Mouse (Mus musculus): ENCODE data around the gene Hs6st1.

Hs6st1 gene

DNA sequence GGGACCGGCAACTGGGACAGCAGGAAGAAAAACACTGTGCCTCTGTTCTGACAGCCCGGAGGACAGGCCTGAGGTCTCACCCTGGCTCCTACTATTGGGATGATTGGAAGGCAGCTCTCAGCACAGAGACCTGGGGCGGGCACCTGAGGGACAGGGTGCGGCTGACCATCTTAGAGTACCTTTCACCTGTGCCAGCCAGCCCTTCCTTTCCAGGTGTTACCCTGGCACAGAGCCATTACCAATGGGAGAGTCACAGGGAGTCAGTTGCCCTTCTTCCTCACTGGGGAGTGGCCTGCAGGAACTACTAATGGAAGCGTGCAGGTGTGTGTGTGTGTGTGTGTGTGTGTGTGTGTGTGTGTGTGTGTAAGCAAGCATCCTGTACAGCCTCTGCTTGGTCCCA is 15.4 kb downstream of the Hs6st1 start:
- no peak for DNase-seq (ENCODE audit: low read depth, low spot score)

DNA sequence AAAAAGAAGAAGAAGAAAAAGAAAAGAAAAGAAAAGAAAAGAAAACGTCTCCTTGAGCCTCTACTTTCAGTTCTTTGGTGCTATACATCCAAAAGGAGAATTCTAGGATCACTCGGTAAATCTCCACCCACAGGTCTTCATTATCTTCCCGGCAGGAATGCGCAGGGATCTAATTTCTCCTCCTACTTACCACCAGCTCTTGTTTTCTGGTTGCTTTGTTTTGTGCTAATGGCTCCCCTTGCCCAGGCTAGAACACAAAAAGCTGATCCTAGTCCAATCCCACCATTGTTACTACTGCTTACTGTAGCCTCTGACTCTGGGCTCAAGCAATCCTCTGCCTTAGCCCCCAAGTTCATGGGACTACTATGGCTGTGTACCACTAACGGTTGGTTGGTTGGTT is 16.9 kb downstream of the Hs6st1 start:
- no peak for DNase-seq (ENCODE audit: low read depth, low spot score)

GRCm38 (mm10) chr1:36088367-36088766 is 20.2 kb downstream of the Hs6st1 start:
- DNase-seq (ENCODE audit: low read depth, low spot score): peak; percentile 93

- DNase-seq (ENCODE audit: low read depth, low spot score): no peak
These were observed 21.3 kb downstream of the Hs6st1 start for GRCm38 (mm10) chr1:36089481-36089880.

DNA sequence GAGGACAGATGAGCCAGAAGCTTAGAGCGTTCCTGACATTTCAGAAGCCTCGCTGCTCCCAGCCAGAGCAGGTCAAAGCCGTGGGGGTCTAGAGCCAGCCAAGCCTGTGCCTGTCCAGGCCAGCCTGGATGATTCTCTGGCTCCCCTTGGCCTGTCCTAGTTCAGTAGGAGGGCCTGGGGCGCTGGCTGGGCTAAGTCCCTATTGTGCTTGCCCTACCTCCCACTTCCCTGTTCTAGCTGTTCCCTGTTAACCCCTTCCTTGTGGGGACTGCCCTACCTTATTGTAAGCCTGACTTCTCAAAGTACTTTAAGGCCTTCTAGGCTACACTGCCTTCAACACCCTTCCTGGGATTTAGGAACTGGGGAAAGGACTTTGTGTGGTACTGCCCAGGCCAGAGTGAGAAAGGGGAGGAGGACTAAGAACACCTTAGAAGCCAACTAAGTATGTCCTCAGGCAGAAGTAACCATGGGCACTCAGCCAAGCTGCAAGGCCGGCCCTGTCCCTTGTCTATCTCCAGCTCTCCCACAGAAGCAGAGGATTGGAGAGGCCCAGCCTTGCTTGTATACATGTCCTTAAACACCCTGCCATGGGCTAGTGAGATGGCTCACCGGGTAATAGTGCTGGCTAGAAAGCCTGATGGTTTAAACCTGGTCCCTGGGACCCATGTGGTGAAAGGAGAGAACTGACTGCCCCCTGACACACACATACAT is 22.0 kb downstream of the Hs6st1 start:
- DNase-seq (ENCODE audit: low read depth, low spot score): no peak

GRCm38 (mm10) chr1:36090722-36091110 is 22.5 kb downstream of the Hs6st1 start:
- no peak for DNase-seq (ENCODE audit: low read depth, low spot score)

DNA sequence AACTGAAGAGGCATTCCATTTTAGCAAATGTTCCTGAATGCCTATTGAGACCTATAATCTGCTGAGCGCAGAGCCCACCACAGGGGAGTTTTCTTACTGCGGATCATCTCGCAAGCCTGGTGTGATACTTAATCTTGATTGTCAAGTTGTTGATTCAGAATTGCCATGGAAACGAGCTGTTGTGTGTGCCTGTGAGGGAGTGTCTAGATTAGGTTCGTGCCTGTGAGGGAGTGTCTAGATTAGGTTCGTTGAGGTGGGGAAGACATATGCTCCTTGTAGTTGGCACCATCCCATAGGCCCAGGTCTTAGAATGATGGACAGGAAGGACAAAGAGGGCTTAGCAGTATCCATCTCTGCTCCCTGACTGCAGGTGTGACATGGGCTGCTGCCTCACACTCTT is 23.0 kb downstream of the Hs6st1 start:
- no peak for DNase-seq (ENCODE audit: low read depth, low spot score)

- no peak for DNase-seq (ENCODE audit: low read depth, low spot score)
These were observed 25.5 kb downstream of the Hs6st1 start for GRCm38 (mm10) chr1:36093741-36094140.

DNA sequence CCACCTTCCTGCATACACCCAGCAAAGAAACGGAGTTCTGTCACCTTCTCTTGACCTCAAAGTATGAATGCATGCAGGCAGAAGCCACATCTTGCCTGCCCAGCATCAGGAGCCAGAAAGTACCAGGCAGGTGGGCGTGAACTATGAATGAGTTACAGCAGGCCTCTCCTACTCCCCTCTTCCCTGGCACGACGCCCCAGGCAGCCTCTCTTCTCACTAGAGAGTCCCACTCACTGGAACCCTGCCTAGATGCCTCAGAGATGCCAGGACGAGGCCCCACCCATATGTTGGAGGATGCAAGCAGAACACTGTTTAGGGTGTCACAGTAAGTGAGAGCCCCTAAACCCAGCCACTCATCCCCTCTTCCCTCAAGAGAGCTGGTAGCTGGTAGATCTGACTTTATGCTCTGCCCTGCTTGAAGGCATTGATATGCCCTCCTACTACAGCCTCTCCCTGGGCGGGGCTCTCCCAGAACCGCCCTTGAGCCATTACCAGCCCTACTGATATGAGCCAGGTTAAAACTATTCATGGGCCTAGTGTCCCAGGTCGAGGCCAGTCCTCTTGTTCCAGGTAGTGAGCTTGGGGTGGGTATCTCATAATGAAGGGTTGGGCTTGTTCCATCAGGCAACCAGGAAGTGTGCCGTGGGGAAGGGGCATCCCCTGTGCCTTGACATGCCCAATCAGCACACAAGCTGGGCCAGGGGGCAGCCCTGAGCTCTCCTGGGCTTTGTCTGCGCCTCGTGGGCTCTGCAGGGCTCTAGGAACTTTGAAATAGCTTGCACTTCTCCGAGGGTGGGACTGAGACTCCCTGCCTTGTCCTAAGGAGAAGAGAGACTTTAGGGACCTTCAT is 27.4 kb downstream of the Hs6st1 start:
- DNase-seq (ENCODE audit: low read depth, low spot score): peak; percentile 40

DNA sequence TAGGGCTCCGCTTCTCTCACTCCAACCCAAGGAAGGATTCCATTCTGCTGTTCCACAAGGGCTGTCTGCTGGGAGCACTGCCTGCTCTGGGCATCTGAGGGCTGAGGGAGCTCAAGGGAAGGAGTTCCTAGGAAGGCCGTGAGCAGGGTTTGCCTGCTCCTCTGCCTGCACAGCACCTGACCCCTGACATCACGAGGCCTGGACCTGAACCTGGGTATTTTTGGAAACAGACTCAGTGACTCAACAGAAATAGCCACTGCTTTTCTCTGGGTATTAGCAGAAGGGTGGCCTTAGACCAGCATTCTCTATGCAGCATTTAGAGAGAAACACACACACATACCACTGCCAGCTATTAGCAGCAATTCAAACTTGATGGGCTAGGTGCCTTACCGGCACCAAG is 30.2 kb downstream of the Hs6st1 start:
- DNase-seq (ENCODE audit: low read depth, low spot score): no peak

DNA sequence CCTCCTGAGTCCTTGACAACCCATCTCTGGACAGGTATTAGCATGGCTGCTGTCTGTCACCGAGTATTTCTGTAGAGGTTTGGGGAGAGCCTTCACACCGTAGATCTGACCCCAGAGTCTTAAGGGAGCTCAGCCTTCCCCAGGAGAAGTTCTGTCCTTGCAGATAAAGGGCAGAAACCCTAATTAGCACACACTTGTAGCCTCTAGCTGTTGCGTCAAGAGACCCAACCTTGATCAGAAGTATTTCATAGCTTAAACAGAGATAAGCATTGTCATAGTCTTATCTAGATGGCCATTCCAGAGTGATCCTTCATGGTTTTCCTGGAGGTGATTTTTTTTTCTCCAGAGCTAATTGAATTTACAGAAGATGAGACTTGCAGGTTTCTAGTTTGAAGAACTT is 32.2 kb downstream of the Hs6st1 start:
- DNase-seq (ENCODE audit: low read depth, low spot score): no peak

GRCm38 (mm10) chr1:36105917-36106706 is 37.9 kb downstream of the Hs6st1 start:
- no peak for DNase-seq (ENCODE audit: low read depth, low spot score)

- no peak for DNase-seq (ENCODE audit: low read depth, low spot score)
These were observed 41.8 kb downstream of the Hs6st1 start for GRCm38 (mm10) chr1:36109987-36110386.

DNA sequence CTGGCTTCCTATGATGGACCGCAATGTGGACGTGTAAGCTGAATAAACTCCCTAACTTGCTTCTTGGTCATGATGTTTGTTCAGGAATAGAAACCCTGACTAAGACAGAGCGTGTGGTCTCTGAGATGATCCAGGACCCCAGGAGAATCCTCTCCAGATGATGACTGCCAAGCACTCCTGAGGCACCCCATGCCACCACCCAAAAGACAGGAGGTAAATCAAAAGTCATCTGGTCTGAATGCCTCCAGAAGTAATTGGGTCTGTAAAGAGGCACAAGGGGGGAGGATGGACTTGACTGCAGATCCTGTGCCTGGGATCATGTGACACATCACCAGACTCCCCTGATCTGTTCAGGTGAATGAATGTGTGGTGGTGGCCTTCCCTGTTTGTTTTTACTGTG is 44.5 kb downstream of the Hs6st1 start:
- DNase-seq (ENCODE audit: low read depth, low spot score): no peak

GRCm38 (mm10) chr1:36113670-36114069 is 45.5 kb downstream of the Hs6st1 start:
- peak; percentile 52 for DNase-seq (ENCODE audit: low read depth, low spot score)

DNA sequence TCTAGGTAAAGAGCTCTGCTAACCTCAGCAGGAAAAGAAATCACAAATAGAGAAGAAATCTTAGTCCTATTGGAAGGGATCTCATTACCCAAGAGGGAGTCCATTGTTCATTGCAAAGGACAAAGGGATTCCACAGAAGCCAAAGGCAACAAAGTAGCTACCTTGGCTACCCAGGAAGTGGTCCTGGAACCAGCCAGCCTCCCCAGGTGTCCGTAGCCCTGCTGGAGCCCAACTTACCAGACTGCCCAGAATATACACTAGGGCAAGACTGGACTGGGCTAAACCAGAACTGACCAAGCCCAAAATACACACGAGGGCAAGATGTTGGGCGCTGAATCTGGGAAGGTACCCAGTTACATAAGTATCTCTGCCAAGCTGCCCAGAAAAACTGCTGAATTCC is 46.6 kb downstream of the Hs6st1 start:
- no peak for DNase-seq (ENCODE audit: low read depth, low spot score)

DNA sequence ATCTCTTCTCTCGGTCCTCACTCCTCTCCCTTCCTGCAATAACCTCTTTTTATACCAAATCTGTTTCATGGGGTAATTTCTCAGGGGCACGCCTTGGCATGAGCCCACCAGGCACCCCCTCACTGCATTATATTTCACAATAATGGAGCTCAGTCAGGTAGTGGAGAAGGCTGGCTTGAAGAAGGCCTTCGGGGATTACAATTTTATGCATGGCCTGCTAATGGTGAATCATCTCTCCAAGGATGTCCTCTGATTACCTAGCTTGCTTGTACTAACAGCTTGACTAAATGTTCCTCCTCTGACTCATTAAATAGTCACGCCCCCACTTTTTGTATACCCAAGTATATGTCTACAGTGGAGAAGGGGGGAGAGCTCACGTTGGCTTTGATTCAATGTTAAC is 48.3 kb downstream of the Hs6st1 start:
- DNase-seq (ENCODE audit: low read depth, low spot score): no peak

DNA sequence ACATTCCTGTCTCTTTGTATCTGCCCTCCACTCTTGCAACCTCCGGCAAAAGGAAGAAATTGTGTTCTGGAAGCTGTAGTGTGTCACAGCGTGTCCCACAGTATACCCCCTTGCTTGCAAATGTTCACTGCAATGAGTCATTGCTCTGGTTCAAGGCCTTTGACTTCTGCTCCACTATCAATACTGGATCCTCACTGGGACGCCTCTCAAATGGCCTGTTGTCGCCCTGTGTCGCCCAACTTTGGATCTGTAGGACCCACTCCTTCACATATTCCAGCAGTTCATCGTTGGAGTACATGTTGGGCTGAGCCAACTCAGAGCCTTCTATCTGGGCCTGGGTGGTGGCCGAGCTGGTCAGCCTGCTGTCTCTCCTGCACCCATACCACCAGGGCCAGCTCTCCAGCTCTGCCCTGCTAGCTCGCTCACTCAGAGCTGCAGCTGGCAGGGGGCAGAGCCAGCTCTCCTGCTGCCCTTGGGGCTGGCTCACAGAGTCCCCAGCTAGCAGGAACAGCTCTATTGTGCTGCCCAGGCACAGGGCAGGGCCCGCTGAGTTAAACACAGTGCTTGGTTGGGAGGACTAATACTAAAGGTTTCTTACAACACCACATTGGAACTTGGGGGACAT is 50.0 kb downstream of the Hs6st1 start:
- DNase-seq (ENCODE audit: low read depth, low spot score): no peak

GRCm38 (mm10) chr1:36118958-36119357 is 50.8 kb downstream of the Hs6st1 start:
- DNase-seq (ENCODE audit: low read depth, low spot score): no peak

- DNase-seq (ENCODE audit: low read depth, low spot score): no peak
These were observed 51.2 kb downstream of the Hs6st1 start for GRCm38 (mm10) chr1:36119426-36119825.

DNA sequence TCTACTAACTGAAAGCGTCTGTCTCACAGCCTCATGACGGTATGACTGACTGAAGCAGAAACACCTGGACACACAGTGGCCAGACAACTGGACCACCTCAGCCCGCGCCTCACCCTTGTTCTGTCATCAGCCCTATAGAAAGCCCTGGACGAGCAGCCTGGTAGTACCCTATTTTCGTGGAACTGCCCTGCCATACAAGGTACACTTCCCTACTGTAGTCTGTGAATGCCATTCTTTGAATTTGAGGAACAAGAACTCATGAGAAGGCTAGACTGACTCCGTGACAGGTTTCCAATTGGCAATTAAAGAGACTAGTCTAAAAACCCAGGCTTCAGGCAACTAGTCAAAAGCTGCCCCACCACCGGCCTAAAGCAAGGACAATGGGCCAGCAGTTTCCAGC is 53.0 kb downstream of the Hs6st1 start:
- DNase-seq (ENCODE audit: low read depth, low spot score): no peak

DNA sequence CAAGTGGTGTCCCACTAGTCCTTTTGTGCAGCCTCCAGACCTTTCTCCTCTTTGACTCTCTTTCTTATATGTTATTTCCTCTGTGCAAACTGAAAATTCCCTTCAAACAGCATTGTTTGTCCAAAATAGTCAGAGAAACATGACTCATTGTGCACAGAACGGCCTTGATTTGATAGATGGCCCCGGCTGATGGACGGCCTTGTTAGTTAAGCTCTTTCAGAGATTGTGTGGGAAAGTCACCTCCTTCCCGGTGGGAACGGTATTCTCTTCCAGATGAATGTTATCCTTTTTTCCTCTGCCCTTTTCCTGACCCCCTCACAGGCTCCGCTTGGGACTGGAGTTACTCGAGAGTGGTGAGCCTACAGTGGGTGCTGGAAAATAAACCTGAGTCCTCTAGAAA is 56.9 kb downstream of the Hs6st1 start:
- DNase-seq (ENCODE audit: low read depth, low spot score): no peak

Measured in A20 (cell line).